Mouse (Mus musculus): Measurements from ENCODE around the gene Nim1k.
A peak's percentile ranks its signal among the peaks of the same experiment; 100 is the strongest.

The Nim1k gene

GRCm38 (mm10) chr13:119755681-119756471 lies at the start of gene Nim1k:
Nim1k (minus strand) TSS chr13:119755882.
- no peak for DNase-seq (ENCODE audit: extremely low read depth, low read depth, low spot score)

GRCm38 (mm10) chr13:119797656-119798055 lies 42.0 kb upstream of the Nim1k start:
- no peak for DNase-seq (ENCODE audit: extremely low read depth, low read depth, low spot score)

- DNase-seq (ENCODE audit: extremely low read depth, low read depth, low spot score): no peak
Observed at GRCm38 (mm10) chr13:119792791-119793404, 37.2 kb upstream of the Nim1k start.

GRCm38 (mm10) chr13:119791580-119792135 lies 36.0 kb upstream of the Nim1k start:
- DNase-seq (ENCODE audit: extremely low read depth, low read depth, low spot score): no peak

GRCm38 (mm10) chr13:119790761-119791579 lies 35.3 kb upstream of the Nim1k start, which contains the start of gene Zfp131:
Zfp131 (minus strand) TSS chr13:119790889.
- peak; percentile 26 for DNase-seq (ENCODE audit: extremely low read depth, low read depth, low spot score)

- DNase-seq (ENCODE audit: extremely low read depth, low read depth, low spot score): no peak
Observed at GRCm38 (mm10) chr13:119789851-119790717, 34.4 kb upstream of the Nim1k start.

GRCm38 (mm10) chr13:119783581-119783980 lies 27.9 kb upstream of the Nim1k start:
- no peak for DNase-seq (ENCODE audit: extremely low read depth, low read depth, low spot score)

- DNase-seq (ENCODE audit: extremely low read depth, low read depth, low spot score): no peak
Observed at GRCm38 (mm10) chr13:119768541-119768940, 12.9 kb upstream of the Nim1k start.

GRCm38 (mm10) chr13:119766480-119766879 lies 10.8 kb upstream of the Nim1k start:
- DNase-seq (ENCODE audit: extremely low read depth, low read depth, low spot score): peak; percentile 34

GRCm38 (mm10) chr13:119756831-119757230 lies 1.1 kb upstream of the Nim1k start:
- DNase-seq (ENCODE audit: extremely low read depth, low read depth, low spot score): no peak

GRCm38 (mm10) chr13:119755141-119755547 lies 538 bp downstream of the Nim1k start:
- no peak for DNase-seq (ENCODE audit: extremely low read depth, low read depth, low spot score)

- DNase-seq (ENCODE audit: extremely low read depth, low read depth, low spot score): no peak
Observed at GRCm38 (mm10) chr13:119754635-119755020, 1.1 kb downstream of the Nim1k start.

- DNase-seq (ENCODE audit: extremely low read depth, low read depth, low spot score): no peak
Observed at GRCm38 (mm10) chr13:119753859-119754634, 1.6 kb downstream of the Nim1k start.

GRCm38 (mm10) chr13:119746930-119747329 lies 8.8 kb downstream of the Nim1k start:
- no peak for DNase-seq (ENCODE audit: extremely low read depth, low read depth, low spot score)

GRCm38 (mm10) chr13:119743470-119743869 lies 12.2 kb downstream of the Nim1k start:
- no peak for DNase-seq (ENCODE audit: extremely low read depth, low read depth, low spot score)

- DNase-seq (ENCODE audit: extremely low read depth, low read depth, low spot score): no peak
Observed at GRCm38 (mm10) chr13:119742711-119743415, 12.8 kb downstream of the Nim1k start.

GRCm38 (mm10) chr13:119741390-119742237 lies 14.1 kb downstream of the Nim1k start:
- DNase-seq (ENCODE audit: extremely low read depth, low read depth, low spot score): no peak

GRCm38 (mm10) chr13:119731448-119731847 lies 24.2 kb downstream of the Nim1k start:
- DNase-seq (ENCODE audit: extremely low read depth, low read depth, low spot score): no peak
